Mouse (Mus musculus): Measurements from ENCODE around the gene Gm21616. TPM values are rescaled to one million over a fixed set of nuclear protein-coding genes. Genes with fewer than 3 reads are reported as not detected.
"Not testable (repeated sequence)": the region's sequence is repeated elsewhere in the genome, so short reads cannot be mapped to it uniquely, and the experiment has no call there.

Gm21616 gene
- not detected in 2 replicates for polyA plus RNA-seq (2015; fragmentation: Nextera tagmentation; extraction: Ambion mirVana)

DNA sequence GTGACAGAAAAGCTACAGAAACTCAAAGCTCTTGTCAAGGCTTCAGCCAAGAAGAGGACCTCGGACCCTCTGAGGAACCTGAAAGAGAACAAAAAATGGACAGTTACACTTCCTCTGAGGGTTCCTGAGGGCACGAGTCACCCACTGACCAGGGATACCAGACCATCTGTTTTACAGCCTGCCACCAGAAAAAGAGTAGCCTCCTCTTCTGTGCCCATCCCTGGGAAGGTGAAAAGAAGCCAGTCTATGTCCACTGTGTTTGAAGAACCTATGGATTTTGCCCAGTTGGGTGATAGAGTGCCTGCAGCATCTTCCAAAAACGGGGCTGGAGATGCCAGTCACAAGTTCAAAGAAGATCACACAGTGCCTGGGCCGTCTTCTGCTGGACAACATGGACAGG lies at the start of gene Gm21616:
TSS of gene Gm21616 (plus strand) at position 301 of the 400 bp plus-strand sequence.
- not testable (repeated sequence) for H3K9me3 ChIP-seq (replicated peaks; ENCODE audit: control insufficient read depth, low read length); H3K4me1 ChIP-seq (ENCODE audit: control insufficient read depth, insufficient read depth, low read length); H3K27me3 ChIP-seq (ENCODE audit: control insufficient read depth, insufficient read depth, low read length); H3K9ac ChIP-seq (ENCODE audit: low read length); ATAC-seq (ENCODE audit: insufficient read depth, low FRiP score); H3K4me2 ChIP-seq (ENCODE audit: low read depth, low read length); H3K27ac ChIP-seq (ENCODE audit: low read length); H3K36me3 ChIP-seq (ENCODE audit: control insufficient read depth, insufficient read depth, low read length); H3K4me3 ChIP-seq (replicated peaks; ENCODE audit: low read length)
- no CpG with 5 or more reads among the region's 4 CpGs for WGBS

Measured in stomach, embryonic 16.5 days (tissue).